Mouse (Mus musculus): ENCODE measurements around the gene Tmem164.

DNA sequence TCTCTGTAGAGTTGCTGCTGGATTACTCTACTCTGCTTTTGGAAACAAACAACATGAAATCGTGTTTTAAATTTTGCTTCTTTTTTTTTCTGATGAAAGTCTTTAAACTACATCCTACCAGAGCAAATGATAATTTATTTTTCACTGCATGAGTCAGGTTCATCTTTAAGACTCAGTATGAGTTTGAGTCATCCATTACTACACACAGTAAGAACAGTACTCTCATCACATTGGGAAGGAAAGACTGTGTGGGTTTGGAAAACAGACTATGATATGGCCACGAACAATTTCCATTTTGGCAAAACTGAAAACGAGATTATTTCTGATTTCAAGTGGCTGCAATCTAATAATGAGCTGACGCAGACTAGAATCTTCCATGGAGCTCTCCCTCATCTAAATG, 202.4 kb downstream of the Tmem164 start:
- no peak for TF ChIP-seq POLR2A (IDR thresholded peaks at IDR 0.05; ENCODE audit: insufficient read length, low read depth)
- no peak for TF ChIP-seq MAX (IDR thresholded peaks at IDR 0.05; ENCODE audit: low read depth)
- no peak for TF ChIP-seq CEBPB (IDR thresholded peaks at IDR 0.05; ENCODE audit: insufficient read depth, poor library complexity, severe bottlenecking)
- TF ChIP-seq POLR2AphosphoS2 (IDR thresholded peaks at IDR 0.05; ENCODE audit: insufficient read length, low read depth) = no peak
- no peak for TF ChIP-seq E2F4 (IDR thresholded peaks at IDR 0.05; ENCODE audit: insufficient read depth)
- no peak for TF ChIP-seq USF1 (IDR thresholded peaks at IDR 0.05; ENCODE audit: low read depth)

All from myocyte (in vitro differentiated cells).